Mouse (Mus musculus): Measurements from ENCODE around the gene Snapc4. TPM values are rescaled to one million over a fixed set of nuclear protein-coding genes. Genes with fewer than 3 reads are reported as not detected.

The Snapc4 gene
- polyA plus RNA-seq, 1 experiment = 21.9 TPM

DNA sequence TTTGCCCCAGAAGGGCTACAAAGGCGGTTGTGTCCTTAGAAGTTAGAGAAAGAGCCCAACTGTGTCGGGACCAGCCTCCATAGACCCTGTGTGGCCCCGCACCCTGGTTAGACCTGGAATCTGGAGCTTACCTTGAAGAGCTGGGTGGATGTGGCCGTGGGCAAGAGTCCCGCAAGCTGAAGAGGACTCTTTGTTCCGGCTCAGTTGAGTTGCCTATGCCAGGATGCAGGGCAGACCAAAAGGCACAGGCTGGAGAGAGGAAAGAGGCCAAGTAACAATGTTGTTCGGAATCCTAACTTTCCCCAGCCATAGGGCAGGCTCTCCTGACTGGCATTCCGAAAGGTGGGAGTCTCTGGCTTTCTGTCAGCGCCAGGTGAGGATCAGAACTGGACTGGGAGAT, 61.3 kb downstream of the Snapc4 start:
- no peak overlapping the region for H3K27ac ChIP-seq (ENCODE audit: insufficient read depth, low read depth, low read length)
- no peak for DNase-seq
- H3K27me3 ChIP-seq (replicated peaks; ENCODE audit: control insufficient read depth, insufficient read depth, low read length) = no peaks in the 10 kb centered on the region
- TF ChIP-seq CTCF (conservative IDR thresholded peaks at IDR 0.05; ENCODE audit: insufficient read depth, insufficient read length, low read depth, low read length) = no peak
- no peak for TF ChIP-seq POLR2A (IDR thresholded peaks at IDR 0.05; ENCODE audit: low read depth, low read length)
- no peaks in the 10 kb centered on the region for H3K4me1 ChIP-seq (ENCODE audit: control insufficient read depth, insufficient read depth, low read length)
- no peak overlapping the region for H3K4me3 ChIP-seq (ENCODE audit: insufficient read depth, low read depth, low read length)
- WGBS = 82% methylated on average over 9 of the region's 9 CpGs
- no peaks in the 10 kb centered on the region for H3K36me3 ChIP-seq (ENCODE audit: control insufficient read depth, insufficient read depth, low read length)

DNA sequence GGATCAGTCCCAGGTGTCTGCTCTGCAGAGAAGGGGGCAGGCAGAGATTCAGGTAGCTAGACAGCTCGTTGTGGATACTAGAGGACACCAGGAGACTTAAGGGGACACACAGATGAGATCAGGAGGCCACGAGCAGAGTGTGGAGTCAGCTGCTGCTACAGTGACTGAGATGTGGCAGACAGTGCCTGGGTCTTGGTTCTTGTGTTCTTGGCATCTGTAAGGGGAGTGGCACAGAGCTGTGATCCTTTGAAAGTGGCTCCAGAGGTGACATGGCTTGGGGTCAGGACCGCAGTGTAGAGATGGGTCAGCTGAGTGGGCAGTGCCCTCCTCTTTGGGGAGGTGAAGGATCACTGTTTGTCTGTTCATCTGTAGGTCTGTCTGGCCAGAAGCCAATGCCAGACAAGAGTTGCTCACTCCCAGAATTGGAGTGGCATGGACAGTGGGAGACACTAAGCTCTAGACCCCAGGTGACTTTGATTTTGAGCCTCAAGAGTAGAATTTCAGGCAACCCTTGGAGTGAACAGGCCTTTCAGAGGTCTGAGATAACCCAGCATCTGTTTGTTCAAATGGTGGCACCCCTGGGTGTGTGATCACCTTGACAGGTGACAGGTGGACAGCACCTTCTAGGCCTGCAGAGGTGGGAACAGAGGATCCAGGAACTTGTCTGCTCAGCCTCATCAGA, 62.3 kb downstream of the Snapc4 start:
- no peaks in the 10 kb centered on the region for H3K27me3 ChIP-seq (replicated peaks; ENCODE audit: control insufficient read depth, insufficient read depth, low read length)
- no peak overlapping the region for H3K27ac ChIP-seq (ENCODE audit: insufficient read depth, low read depth, low read length)
- WGBS = 89% methylated on average over 3 of the region's 3 CpGs
- DNase-seq = no peak
- H3K4me1 ChIP-seq (ENCODE audit: control insufficient read depth, insufficient read depth, low read length) = no peaks in the 10 kb centered on the region
- TF ChIP-seq POLR2A (IDR thresholded peaks at IDR 0.05; ENCODE audit: low read depth, low read length) = no peak
- no peak for TF ChIP-seq CTCF (conservative IDR thresholded peaks at IDR 0.05; ENCODE audit: insufficient read depth, insufficient read length, low read depth, low read length)
- no peaks in the 10 kb centered on the region for H3K36me3 ChIP-seq (ENCODE audit: control insufficient read depth, insufficient read depth, low read length)
- H3K4me3 ChIP-seq (ENCODE audit: insufficient read depth, low read depth, low read length) = no peak overlapping the region

- no peak for TF ChIP-seq CTCF (conservative IDR thresholded peaks at IDR 0.05; ENCODE audit: insufficient read depth, insufficient read length, low read depth, low read length)
- Histone ChIP-seq H3K27ac (ENCODE audit: insufficient read depth, low read depth, low read length) (no peak overlapping the region), H3K27me3 (replicated peaks; ENCODE audit: control insufficient read depth, insufficient read depth, low read length) (no peaks in the 10 kb centered on the region), H3K36me3 (ENCODE audit: control insufficient read depth, insufficient read depth, low read length) (no peaks in the 10 kb centered on the region), H3K4me3 (ENCODE audit: insufficient read depth, low read depth, low read length) (no peak overlapping the region), H3K4me1 (ENCODE audit: control insufficient read depth, insufficient read depth, low read length) (no peaks in the 10 kb centered on the region)
- WGBS = 80% methylated on average over 3 of the region's 3 CpGs
- DNase-seq = no peak
Observed at GRCm38 (mm10) chr2:26317371-26317770, 63.1 kb downstream of the Snapc4 start.

- Histone ChIP-seq H3K27ac (ENCODE audit: insufficient read depth, low read depth, low read length) (no peak overlapping the region), H3K36me3 (ENCODE audit: control insufficient read depth, insufficient read depth, low read length) (no peaks in the 10 kb centered on the region), H3K27me3 (replicated peaks; ENCODE audit: control insufficient read depth, insufficient read depth, low read length) (no peaks in the 10 kb centered on the region), H3K4me1 (ENCODE audit: control insufficient read depth, insufficient read depth, low read length) (no peaks in the 10 kb centered on the region), H3K4me3 (ENCODE audit: insufficient read depth, low read depth, low read length) (peak overlapping the region; percentile 54; the same call in 1 of the 2 replicates)
- 67% methylated on average over 9 of the region's 9 CpGs for WGBS
- TF ChIP-seq POLR2A (IDR thresholded peaks at IDR 0.05; ENCODE audit: low read depth, low read length) = no peak
- no peak for TF ChIP-seq CTCF (conservative IDR thresholded peaks at IDR 0.05; ENCODE audit: insufficient read depth, insufficient read length, low read depth, low read length)
- no peak for DNase-seq
Observed at GRCm38 (mm10) chr2:26316576-26317246, 63.7 kb downstream of the Snapc4 start.

DNA sequence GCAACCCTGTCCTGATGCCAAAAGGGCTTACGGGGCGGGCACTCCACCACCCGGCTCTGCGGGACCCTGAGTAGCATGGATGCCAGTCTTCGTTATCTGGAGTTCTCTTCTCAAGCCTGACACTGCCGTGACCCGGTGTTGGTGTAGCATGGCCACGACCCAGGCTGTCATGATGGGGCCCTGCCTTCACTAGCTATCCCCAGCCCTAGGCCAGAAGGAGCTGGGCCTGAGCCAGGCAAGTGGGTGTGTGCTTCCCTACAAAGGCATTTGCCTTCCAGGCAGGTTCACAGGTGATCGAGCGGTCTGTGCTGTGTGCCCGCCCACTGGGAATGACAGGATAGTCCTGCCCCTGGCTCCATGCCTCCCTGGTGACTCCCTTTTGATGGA, 64.5 kb downstream of the Snapc4 start:
- TF ChIP-seq CTCF (conservative IDR thresholded peaks at IDR 0.05; ENCODE audit: insufficient read depth, insufficient read length, low read depth, low read length) = no peak
- TF ChIP-seq POLR2A (IDR thresholded peaks at IDR 0.05; ENCODE audit: low read depth, low read length) = no peak
- Histone ChIP-seq H3K27me3 (replicated peaks; ENCODE audit: control insufficient read depth, insufficient read depth, low read length) (no peaks in the 10 kb centered on the region), H3K4me3 (ENCODE audit: insufficient read depth, low read depth, low read length) (peak overlapping the region; percentile 54), H3K27ac (ENCODE audit: insufficient read depth, low read depth, low read length) (peak overlapping the region; percentile 19), H3K36me3 (ENCODE audit: control insufficient read depth, insufficient read depth, low read length) (no peaks in the 10 kb centered on the region), H3K4me1 (ENCODE audit: control insufficient read depth, insufficient read depth, low read length) (no peaks in the 10 kb centered on the region)
- WGBS = 4% methylated on average over 11 of the region's 11 CpGs
- DNase-seq = peak; percentile 62

DNA sequence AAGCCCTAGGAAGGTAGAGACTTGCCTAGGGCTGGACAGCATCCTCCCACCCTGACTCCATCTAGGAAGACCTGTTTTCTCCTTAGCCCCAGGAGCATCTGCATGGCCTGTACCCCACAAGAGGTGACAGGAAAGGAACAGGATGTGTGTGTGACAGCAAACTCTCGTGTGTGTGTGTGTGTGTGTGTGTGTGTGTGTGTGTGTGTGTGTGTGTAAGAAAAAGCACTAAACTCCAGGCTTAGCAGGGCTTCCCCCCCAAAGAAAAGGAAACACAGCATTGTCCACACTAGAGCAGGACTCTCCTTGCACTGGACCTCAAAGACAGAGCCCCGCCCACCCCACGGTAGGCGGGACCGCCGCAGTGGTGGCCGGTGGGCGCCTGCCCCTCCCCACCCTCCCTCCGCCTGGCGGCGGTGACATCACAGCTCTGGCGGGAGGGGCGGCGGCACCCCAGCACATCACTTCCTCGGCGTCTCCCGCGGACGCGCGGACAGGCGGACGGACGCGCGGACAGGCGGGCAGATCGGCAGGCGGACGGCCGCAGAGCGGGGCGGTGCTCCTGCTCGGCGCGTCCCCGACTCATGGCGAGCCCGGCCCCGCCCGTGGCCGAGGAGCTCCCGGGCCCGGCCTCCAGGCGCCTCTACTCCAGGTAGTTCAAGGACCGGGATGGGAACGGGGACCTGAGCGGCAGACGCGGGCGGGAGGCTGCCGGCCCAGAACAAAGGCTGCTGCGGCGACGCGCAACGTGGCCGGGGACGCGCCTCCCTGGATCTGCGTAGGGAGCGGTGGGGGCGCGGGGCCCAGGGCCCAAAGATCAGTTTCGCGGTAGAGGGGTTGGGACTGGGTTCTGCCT, 65.2 kb downstream of the Snapc4 start, which contains the start of gene Gpsm1:
Gpsm1 (plus strand) TSS at position 444 of the 853 bp plus-strand sequence.
- Histone ChIP-seq H3K27me3 (replicated peaks; ENCODE audit: control insufficient read depth, insufficient read depth, low read length) (no peaks in the 10 kb centered on the region), H3K27ac (ENCODE audit: insufficient read depth, low read depth, low read length) (peak within 1 kb of the TSS; percentile 62), H3K36me3 (ENCODE audit: control insufficient read depth, insufficient read depth, low read length) (no peaks in the 10 kb centered on the region), H3K4me1 (ENCODE audit: control insufficient read depth, insufficient read depth, low read length) (no peaks in the 10 kb centered on the region), H3K4me3 (ENCODE audit: insufficient read depth, low read depth, low read length) (peak within 1 kb of the TSS; percentile 54)
- DNase-seq = peak; percentile 89
- no peak for TF ChIP-seq CTCF (conservative IDR thresholded peaks at IDR 0.05; ENCODE audit: insufficient read depth, insufficient read length, low read depth, low read length)
- TF ChIP-seq POLR2A (IDR thresholded peaks at IDR 0.05; ENCODE audit: low read depth, low read length) = peak; percentile 25
- under 1% methylated on average over 61 of the region's 66 CpGs for WGBS
